Mouse (Mus musculus): Measurements from ENCODE around the gene Xbp1. TPM values are rescaled to one million over a fixed set of nuclear protein-coding genes. Genes with fewer than 3 reads are reported as not detected.
"Not testable (repeated sequence)": the region's sequence is repeated elsewhere in the genome, so short reads cannot be mapped to it uniquely, and the experiment has no call there.

The Xbp1 gene
- polyA plus RNA-seq, 1 experiment from 2014 or later, result 117 TPM

DNA sequence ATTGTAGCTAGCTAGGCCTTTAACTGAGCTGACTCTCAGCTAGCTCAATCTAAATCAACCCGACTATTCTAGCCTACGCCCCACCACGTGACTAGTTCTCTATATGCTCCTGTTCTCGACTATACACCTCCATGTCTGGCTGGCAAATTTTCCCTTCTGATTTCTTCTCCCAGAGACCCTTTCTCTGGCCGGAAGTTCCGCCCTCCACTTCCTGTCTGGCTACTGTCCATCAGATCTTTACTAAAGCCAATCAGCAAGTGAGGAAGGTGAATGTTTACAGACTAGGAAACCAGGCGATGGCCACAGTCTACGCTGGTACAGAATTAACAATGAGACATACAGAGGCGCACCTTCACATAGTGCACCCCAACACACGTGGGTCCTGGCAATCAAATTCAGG is 31.0 kb upstream of the Xbp1 start:
- H3K27me3 ChIP-seq (ENCODE audit: control insufficient read depth, insufficient read depth, low read length); H3K9me3 ChIP-seq (ENCODE audit: control insufficient read depth, low read length); ATAC-seq (replicated peaks; ENCODE audit: low FRiP score); H3K4me1 ChIP-seq (replicated peaks; ENCODE audit: control insufficient read depth, insufficient read depth, low read length); H3K27ac ChIP-seq (ENCODE audit: low read depth, low read length); H3K9ac ChIP-seq (ENCODE audit: low read length); DNase-seq (ENCODE audit: low spot score); H3K36me3 ChIP-seq (ENCODE audit: control insufficient read depth, insufficient read depth, low read length); H3K4me3 ChIP-seq (ENCODE audit: low read depth, low read length); H3K4me2 ChIP-seq (ENCODE audit: low read depth, low read length, severe bottlenecking): not testable (repeated sequence)
- 89% methylated on average over 10 of the region's 10 CpGs for WGBS

DNA sequence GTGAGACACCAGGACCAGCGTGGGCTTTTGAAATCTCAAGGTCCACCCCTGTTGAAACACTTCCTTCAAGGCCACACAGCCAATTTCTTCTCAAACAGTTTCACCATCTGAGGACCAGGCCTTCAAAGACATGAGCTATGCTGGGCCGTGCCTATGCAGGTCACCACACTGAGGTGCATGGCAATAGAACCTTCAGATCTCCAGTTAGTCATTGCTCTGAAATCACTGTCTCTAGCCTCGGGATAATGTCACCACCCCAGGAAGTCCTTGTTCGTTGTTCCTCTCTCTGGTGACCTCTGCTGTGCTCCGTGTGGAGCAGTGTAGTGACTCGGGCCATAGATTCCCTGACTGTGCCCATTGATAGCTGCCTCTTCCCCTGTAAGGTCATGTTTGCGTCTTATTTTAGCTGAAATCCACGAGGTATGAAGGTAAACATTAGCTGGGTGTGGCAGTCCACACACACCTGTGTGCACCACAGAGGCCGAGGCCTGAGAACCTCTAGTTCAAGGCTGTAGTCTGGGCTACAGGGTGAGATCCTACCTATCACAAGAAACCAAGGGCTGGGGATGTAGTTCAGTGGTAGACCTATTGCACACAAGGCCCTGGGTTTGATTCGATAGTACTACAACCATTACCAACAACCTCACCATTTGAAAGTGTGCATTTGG is 29.3 kb upstream of the Xbp1 start:
- Histone ChIP-seq H3K4me3 (ENCODE audit: low read depth, low read length) (no peak overlapping the region), H3K4me1 (replicated peaks; ENCODE audit: control insufficient read depth, insufficient read depth, low read length) (no peaks in the 10 kb centered on the region), H3K36me3 (ENCODE audit: control insufficient read depth, insufficient read depth, low read length) (no peaks in the 10 kb centered on the region), H3K9me3 (ENCODE audit: control insufficient read depth, low read length) (no peaks in the 10 kb centered on the region), H3K9ac (ENCODE audit: low read length) (no peak overlapping the region), H3K4me2 (ENCODE audit: low read depth, low read length, severe bottlenecking) (no peak overlapping the region), H3K27ac (ENCODE audit: low read depth, low read length) (no peak overlapping the region), H3K27me3 (ENCODE audit: control insufficient read depth, insufficient read depth, low read length) (no peaks in the 10 kb centered on the region)
- DNase-seq (ENCODE audit: low spot score) (no peak), ATAC-seq (replicated peaks; ENCODE audit: low FRiP score) (no peak)
- WGBS, result 83% methylated on average over 10 of the region's 10 CpGs

DNA sequence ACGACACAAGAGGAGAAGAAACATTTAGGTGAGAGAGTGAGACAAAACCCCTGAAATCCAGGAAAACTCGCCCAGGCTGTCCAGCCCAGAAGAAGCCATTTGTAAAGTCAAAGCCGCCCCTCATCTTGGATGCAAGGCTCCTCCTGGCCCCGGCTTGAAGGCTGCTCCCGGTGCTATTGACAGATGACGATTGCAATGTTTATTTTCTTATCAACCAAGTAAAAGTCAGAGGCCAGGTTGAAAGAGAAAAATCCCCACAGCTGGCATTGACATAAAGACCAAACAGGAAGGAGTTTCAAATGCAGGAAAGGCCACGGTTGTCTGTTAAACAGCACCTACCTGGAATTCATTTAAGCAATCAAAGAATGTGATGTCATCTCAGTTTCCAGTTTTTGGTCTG is 28.5 kb upstream of the Xbp1 start:
- no peak overlapping the region for H3K4me2 ChIP-seq (ENCODE audit: low read depth, low read length, severe bottlenecking)
- H3K9ac ChIP-seq (ENCODE audit: low read length), result no peak overlapping the region
- H3K27ac ChIP-seq (ENCODE audit: low read depth, low read length), result no peak overlapping the region
- DNase-seq (ENCODE audit: low spot score), result no peak
- H3K4me3 ChIP-seq (ENCODE audit: low read depth, low read length), result no peak overlapping the region
- no peaks in the 10 kb centered on the region for H3K9me3 ChIP-seq (ENCODE audit: control insufficient read depth, low read length)
- H3K4me1 ChIP-seq (replicated peaks; ENCODE audit: control insufficient read depth, insufficient read depth, low read length), result no peaks in the 10 kb centered on the region
- ATAC-seq (replicated peaks; ENCODE audit: low FRiP score), result no peak
- no peaks in the 10 kb centered on the region for H3K36me3 ChIP-seq (ENCODE audit: control insufficient read depth, insufficient read depth, low read length)
- 81% methylated on average over 7 of the region's 7 CpGs for WGBS
- no peaks in the 10 kb centered on the region for H3K27me3 ChIP-seq (ENCODE audit: control insufficient read depth, insufficient read depth, low read length)

DNA sequence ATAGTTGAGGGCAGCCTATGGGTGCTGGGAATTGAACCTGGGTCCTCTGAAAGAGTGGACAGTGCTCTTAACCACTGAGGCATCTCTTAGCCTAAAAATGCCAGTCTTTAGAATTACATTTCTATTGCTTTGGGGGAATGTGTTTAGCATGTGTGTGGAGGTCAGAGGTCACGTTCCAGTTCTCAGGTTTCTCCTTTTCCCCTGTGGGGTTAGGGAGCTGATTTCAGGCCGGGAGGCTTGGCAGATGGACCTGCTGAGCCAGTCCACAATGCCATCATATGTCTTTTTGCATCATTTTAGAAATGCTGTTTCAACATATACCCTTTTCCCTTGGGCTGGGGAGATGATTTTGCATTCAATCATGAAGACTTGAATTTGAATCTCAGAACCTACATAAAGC is 26.6 kb upstream of the Xbp1 start:
- Histone ChIP-seq H3K4me3 (ENCODE audit: low read depth, low read length) (no peak overlapping the region), H3K4me1 (replicated peaks; ENCODE audit: control insufficient read depth, insufficient read depth, low read length) (no peaks in the 10 kb centered on the region), H3K27me3 (ENCODE audit: control insufficient read depth, insufficient read depth, low read length) (no peaks in the 10 kb centered on the region), H3K27ac (ENCODE audit: low read depth, low read length) (no peak overlapping the region), H3K36me3 (ENCODE audit: control insufficient read depth, insufficient read depth, low read length) (no peaks in the 10 kb centered on the region), H3K9ac (ENCODE audit: low read length) (no peak overlapping the region), H3K4me2 (ENCODE audit: low read depth, low read length, severe bottlenecking) (no peak overlapping the region), H3K9me3 (ENCODE audit: control insufficient read depth, low read length) (no peaks in the 10 kb centered on the region)
- WGBS, result 56% methylated on average over 2 of the region's 2 CpGs
- DNase-seq (ENCODE audit: low spot score) (no peak), ATAC-seq (replicated peaks; ENCODE audit: low FRiP score) (no peak)

DNA sequence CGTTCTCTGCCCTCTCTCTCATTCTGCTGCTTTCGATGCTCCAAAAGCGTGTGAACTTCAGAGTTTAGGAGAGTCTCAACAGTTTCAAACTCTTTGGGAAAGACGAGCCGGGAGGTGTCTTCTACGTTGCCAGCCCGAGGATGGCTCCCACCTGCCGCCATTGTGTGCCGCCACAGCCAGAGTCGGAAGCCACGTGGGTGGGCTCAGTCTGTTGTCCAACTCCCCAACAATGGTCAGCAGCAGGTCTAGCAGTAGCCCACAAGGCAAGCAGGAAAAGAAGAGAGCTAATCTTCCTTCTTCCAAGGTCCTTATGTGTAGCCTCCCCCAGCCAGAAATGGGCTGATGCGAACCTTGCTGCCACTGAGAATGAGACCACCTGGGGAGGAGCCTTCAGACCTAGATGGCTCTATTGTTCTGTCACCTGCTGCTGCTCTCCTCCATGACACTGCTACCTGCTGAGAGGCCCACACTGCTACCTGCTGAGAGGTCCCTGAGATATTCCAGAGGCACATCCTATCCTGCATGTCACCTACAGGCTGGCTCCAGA is 25.1 kb upstream of the Xbp1 start:
- no peak overlapping the region for H3K4me2 ChIP-seq (ENCODE audit: low read depth, low read length, severe bottlenecking)
- no peaks in the 10 kb centered on the region for H3K9me3 ChIP-seq (ENCODE audit: control insufficient read depth, low read length)
- no peak overlapping the region for H3K27ac ChIP-seq (ENCODE audit: low read depth, low read length)
- DNase-seq (ENCODE audit: low spot score) (no peak), ATAC-seq (replicated peaks; ENCODE audit: low FRiP score) (no peak)
- no peaks in the 10 kb centered on the region for H3K27me3 ChIP-seq (ENCODE audit: control insufficient read depth, insufficient read depth, low read length)
- no peaks in the 10 kb centered on the region for H3K36me3 ChIP-seq (ENCODE audit: control insufficient read depth, insufficient read depth, low read length)
- no peaks in the 10 kb centered on the region for H3K4me1 ChIP-seq (replicated peaks; ENCODE audit: control insufficient read depth, insufficient read depth, low read length)
- 61% methylated on average over 12 of the region's 12 CpGs for WGBS
- H3K4me3 ChIP-seq (ENCODE audit: low read depth, low read length), result no peak overlapping the region
- H3K9ac ChIP-seq (ENCODE audit: low read length), result no peak overlapping the region

DNA sequence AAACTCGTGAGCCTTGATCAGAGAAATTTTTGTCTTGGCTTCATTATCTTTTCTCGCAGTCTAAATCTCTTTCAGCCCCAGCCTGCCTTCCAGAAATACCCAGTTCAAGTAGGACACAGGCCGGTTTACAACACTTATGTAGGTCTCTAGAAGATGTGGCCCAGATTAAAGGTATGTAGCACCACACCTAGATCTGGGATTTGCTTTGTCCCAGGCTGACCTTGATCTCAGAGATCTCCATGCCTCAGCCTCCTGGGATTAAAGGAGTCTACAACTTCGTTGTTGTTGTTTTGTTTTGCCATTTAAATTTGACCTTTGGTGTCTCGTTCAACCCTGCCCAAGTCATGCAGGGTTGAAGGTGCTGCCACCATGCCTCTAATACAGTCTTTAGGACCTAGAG is 24.6 kb upstream of the Xbp1 start:
- Histone ChIP-seq H3K27me3 (ENCODE audit: control insufficient read depth, insufficient read depth, low read length) (no peaks in the 10 kb centered on the region), H3K27ac (ENCODE audit: low read depth, low read length) (no peak overlapping the region), H3K4me3 (ENCODE audit: low read depth, low read length) (no peak overlapping the region), H3K4me1 (replicated peaks; ENCODE audit: control insufficient read depth, insufficient read depth, low read length) (no peaks in the 10 kb centered on the region), H3K4me2 (ENCODE audit: low read depth, low read length, severe bottlenecking) (no peak overlapping the region), H3K36me3 (ENCODE audit: control insufficient read depth, insufficient read depth, low read length) (no peaks in the 10 kb centered on the region), H3K9ac (ENCODE audit: low read length) (no peak overlapping the region), H3K9me3 (ENCODE audit: control insufficient read depth, low read length) (no peaks in the 10 kb centered on the region)
- 90% methylated on average over 5 of the region's 5 CpGs for WGBS
- ATAC-seq (replicated peaks; ENCODE audit: low FRiP score) (no peak), DNase-seq (ENCODE audit: low spot score) (no peak)

DNA sequence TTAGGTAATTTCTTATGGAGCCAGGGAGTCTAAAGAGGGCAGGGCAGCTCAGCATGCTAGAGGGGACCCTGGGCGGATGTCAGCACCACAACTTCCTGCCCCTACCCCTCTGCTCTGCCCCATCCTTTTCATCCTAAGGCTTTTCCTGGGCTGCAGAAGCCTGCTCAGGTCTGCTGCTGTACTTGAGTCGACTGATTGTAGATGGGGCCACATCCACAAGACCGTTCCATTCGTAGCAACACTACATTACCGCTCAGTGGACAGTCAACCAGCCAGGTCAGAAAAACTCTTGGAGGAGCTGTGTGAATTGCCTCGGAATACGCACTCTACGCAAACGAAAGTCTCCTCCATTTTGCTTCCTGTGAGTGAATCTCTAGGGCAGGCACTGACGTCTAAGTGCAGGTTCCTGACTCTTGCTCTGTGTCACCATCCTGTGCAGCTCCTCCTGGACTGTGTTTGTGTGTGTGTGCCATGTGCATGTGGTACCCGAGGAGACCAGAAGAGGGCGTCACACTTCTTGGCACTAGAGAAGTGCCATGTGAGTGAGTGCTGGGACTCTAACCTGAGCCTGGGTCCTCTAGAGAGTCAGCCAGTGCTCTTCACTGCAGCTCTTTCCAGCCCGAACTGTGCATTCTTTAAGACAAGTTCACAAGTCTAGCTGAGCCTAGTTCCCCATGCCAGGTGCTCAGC is 23.8 kb upstream of the Xbp1 start:
- no peak overlapping the region for H3K4me2 ChIP-seq (ENCODE audit: low read depth, low read length, severe bottlenecking)
- no peak overlapping the region for H3K9ac ChIP-seq (ENCODE audit: low read length)
- H3K36me3 ChIP-seq (ENCODE audit: control insufficient read depth, insufficient read depth, low read length), result no peaks in the 10 kb centered on the region
- no peak for DNase-seq (ENCODE audit: low spot score)
- H3K4me3 ChIP-seq (ENCODE audit: low read depth, low read length), result no peak overlapping the region
- H3K27ac ChIP-seq (ENCODE audit: low read depth, low read length), result no peak overlapping the region
- no peak for ATAC-seq (replicated peaks; ENCODE audit: low FRiP score)
- no peaks in the 10 kb centered on the region for H3K9me3 ChIP-seq (ENCODE audit: control insufficient read depth, low read length)
- 94% methylated on average over 13 of the region's 13 CpGs for WGBS
- H3K27me3 ChIP-seq (ENCODE audit: control insufficient read depth, insufficient read depth, low read length), result no peaks in the 10 kb centered on the region
- no peaks in the 10 kb centered on the region for H3K4me1 ChIP-seq (replicated peaks; ENCODE audit: control insufficient read depth, insufficient read depth, low read length)

DNA sequence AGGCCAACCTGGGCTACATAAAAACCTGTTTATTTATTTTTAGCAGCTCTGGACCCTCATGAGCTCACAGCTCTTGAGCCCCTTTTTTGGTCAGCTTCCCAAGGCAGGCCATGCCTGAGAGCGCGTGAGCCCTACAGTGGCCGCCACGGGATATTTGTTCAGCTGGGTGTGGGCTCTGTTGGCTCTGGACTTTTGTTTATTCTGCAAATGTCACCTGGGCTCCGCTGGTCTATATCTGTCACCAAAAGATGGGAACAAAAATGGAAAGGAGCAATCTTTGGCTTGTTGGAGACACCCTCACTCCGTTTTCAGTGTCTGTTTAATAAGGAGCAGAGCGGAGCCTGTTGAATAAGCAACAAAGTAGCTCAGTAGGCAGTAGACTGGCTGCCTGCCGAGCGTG is 22.0 kb upstream of the Xbp1 start:
- ATAC-seq (replicated peaks; ENCODE audit: low FRiP score) (no peak), DNase-seq (ENCODE audit: low spot score) (no peak)
- Histone ChIP-seq H3K9me3 (ENCODE audit: control insufficient read depth, low read length) (no peaks in the 10 kb centered on the region), H3K9ac (ENCODE audit: low read length) (no peak overlapping the region), H3K4me1 (replicated peaks; ENCODE audit: control insufficient read depth, insufficient read depth, low read length) (no peaks in the 10 kb centered on the region), H3K27ac (ENCODE audit: low read depth, low read length) (no peak overlapping the region), H3K4me2 (ENCODE audit: low read depth, low read length, severe bottlenecking) (no peak overlapping the region), H3K36me3 (ENCODE audit: control insufficient read depth, insufficient read depth, low read length) (no peaks in the 10 kb centered on the region), H3K27me3 (ENCODE audit: control insufficient read depth, insufficient read depth, low read length) (no peaks in the 10 kb centered on the region), H3K4me3 (ENCODE audit: low read depth, low read length) (no peak overlapping the region)
- WGBS, result 87% methylated on average over 9 of the region's 9 CpGs
